Mouse (Mus musculus): ENCODE data around the gene Kif23. TPM values are rescaled to one million over a fixed set of nuclear protein-coding genes. Genes with fewer than 3 reads are reported as not detected.

The Kif23 gene
- polyA plus RNA-seq, 1 experiment from 2014 or later: 140 TPM

DNA sequence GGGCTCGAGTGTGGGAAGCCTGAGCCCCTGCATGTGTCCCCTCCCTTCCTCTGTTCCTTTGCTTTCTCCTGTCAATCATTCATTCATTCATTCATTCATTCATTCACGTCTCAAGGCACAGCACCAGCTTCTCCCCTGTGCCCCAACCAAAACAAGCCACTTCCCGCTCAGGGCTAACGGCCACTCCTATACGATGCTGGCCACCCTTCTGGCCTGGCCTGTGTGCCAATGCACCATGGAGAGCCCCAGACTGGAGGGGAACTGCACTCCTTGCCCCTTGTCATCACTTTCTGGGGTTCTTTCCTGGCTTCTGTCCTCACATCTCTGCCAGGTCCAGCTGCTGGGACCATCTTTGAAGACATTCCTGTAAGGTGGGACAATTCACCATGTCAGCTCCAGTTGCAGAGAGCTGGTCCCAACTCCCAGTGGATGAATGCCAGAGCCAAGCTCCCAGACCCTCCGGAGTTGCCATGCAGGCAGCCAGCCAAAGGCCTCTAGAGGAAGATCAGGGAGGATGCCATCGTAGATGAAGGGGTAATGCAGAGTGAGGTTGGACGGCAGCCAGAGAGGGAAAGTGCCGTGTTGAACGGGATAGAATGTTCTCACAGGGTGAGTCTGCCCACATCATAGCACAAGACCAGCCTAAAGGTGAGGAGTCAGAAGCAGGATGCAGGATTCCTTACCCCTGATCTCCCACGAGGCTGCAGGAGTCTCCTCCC is 58.8 kb downstream of the Kif23 start:
- Histone ChIP-seq H3K9ac (replicated peaks; ENCODE audit: low read depth, low read length) (no peak overlapping the region), H3K4me3 (ENCODE audit: low read depth, low read length) (no peak overlapping the region), H3K36me3 (ENCODE audit: control insufficient read depth, insufficient read depth, low read length) (no peaks in the 10 kb centered on the region), H3K27ac (ENCODE audit: low read length) (no peak overlapping the region), H3K27me3 (ENCODE audit: control insufficient read depth, insufficient read depth, low read length) (no peaks in the 10 kb centered on the region), H3K4me2 (replicated peaks; ENCODE audit: low read depth, low read length) (no peak overlapping the region), H3K9me3 (ENCODE audit: control insufficient read depth, low read depth, low read length) (no peaks in the 10 kb centered on the region), H3K4me1 (ENCODE audit: control insufficient read depth, insufficient read depth, low read length) (no peaks in the 10 kb centered on the region)
- WGBS: 64% methylated on average over 11 of the region's 11 CpGs
- no peak for ATAC-seq (ENCODE audit: insufficient number of reproducible peaks, insufficient read depth, low FRiP score, low read depth)

DNA sequence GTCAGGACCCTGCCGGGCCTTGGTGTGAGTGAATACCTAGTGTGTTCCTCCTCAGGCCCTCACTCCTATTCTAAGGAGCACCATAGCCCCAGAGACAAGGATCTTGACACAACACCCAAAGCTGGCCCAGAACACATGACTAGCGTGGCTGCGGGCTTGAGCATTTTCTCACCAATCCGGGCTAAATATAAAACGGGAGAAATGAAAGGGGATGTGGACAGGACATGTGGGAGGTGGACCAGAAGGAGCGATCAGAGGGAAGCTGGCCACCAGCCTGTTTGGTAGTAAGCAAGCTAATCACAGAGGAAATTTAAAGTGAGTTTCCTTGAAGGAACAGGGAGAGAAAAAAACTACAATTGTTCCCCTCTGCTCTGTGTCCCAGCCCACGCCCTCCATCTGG is 60.6 kb downstream of the Kif23 start:
- WGBS: 80% methylated on average over 7 of the region's 7 CpGs
- Histone ChIP-seq H3K9me3 (ENCODE audit: control insufficient read depth, low read depth, low read length) (no peaks in the 10 kb centered on the region), H3K27ac (ENCODE audit: low read length) (no peak overlapping the region), H3K9ac (replicated peaks; ENCODE audit: low read depth, low read length) (no peak overlapping the region), H3K4me1 (ENCODE audit: control insufficient read depth, insufficient read depth, low read length) (no peaks in the 10 kb centered on the region), H3K36me3 (ENCODE audit: control insufficient read depth, insufficient read depth, low read length) (no peaks in the 10 kb centered on the region), H3K4me3 (ENCODE audit: low read depth, low read length) (no peak overlapping the region), H3K27me3 (ENCODE audit: control insufficient read depth, insufficient read depth, low read length) (no peaks in the 10 kb centered on the region), H3K4me2 (replicated peaks; ENCODE audit: low read depth, low read length) (no peak overlapping the region)
- ATAC-seq (ENCODE audit: insufficient number of reproducible peaks, insufficient read depth, low FRiP score, low read depth): no peak

DNA sequence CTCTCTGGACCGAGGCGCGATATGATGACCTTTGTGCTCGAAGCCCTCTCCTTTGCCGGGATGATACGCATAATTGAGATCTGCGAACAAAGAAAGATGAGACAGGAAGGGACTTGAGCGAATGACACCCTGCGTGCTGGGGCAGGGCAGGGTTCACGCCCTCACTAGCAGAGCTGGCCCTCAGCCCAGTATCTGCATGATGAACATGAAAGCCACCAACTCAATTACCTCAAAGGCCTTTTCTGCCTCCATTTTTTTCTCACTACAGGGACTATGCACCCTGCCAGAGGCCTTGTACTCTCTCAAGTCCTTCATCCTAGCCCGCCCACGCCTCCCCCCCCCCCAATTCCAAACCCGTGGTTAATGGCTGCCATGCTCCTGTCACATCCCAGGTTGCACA is 61.6 kb downstream of the Kif23 start:
- no peaks in the 10 kb centered on the region for H3K9me3 ChIP-seq (ENCODE audit: control insufficient read depth, low read depth, low read length)
- no peak for ATAC-seq (ENCODE audit: insufficient number of reproducible peaks, insufficient read depth, low FRiP score, low read depth)
- H3K4me1 ChIP-seq (ENCODE audit: control insufficient read depth, insufficient read depth, low read length): no peaks in the 10 kb centered on the region
- no peaks in the 10 kb centered on the region for H3K36me3 ChIP-seq (ENCODE audit: control insufficient read depth, insufficient read depth, low read length)
- WGBS: 74% methylated on average over 13 of the region's 13 CpGs
- H3K4me2 ChIP-seq (replicated peaks; ENCODE audit: low read depth, low read length): no peak overlapping the region
- H3K4me3 ChIP-seq (ENCODE audit: low read depth, low read length): no peak overlapping the region
- no peaks in the 10 kb centered on the region for H3K27me3 ChIP-seq (ENCODE audit: control insufficient read depth, insufficient read depth, low read length)
- H3K9ac ChIP-seq (replicated peaks; ENCODE audit: low read depth, low read length): no peak overlapping the region
- H3K27ac ChIP-seq (ENCODE audit: low read length): no peak overlapping the region

DNA sequence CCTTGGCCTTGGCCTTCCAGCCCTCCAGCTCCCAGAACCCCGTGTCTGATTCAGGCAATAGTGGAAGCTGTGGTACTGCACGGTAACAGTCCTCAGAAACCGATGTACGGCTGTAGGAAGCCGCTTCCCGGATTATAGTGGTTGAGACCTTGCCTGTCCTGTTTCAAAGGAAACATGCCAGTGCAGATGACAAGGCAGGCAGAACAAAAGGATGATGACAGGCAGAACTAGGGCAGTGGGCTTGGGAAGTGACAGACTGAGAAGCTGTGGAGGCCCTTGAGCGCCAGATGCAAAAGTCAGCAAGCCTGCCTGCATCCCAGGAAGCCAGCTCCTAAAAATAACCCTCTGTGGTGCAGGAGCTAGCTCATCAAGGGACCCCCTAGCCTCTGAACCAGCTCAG is 62.2 kb downstream of the Kif23 start:
- Histone ChIP-seq H3K4me3 (ENCODE audit: low read depth, low read length) (no peak overlapping the region), H3K9me3 (ENCODE audit: control insufficient read depth, low read depth, low read length) (no peaks in the 10 kb centered on the region), H3K36me3 (ENCODE audit: control insufficient read depth, insufficient read depth, low read length) (no peaks in the 10 kb centered on the region), H3K4me1 (ENCODE audit: control insufficient read depth, insufficient read depth, low read length) (no peaks in the 10 kb centered on the region), H3K9ac (replicated peaks; ENCODE audit: low read depth, low read length) (no peak overlapping the region), H3K4me2 (replicated peaks; ENCODE audit: low read depth, low read length) (no peak overlapping the region), H3K27ac (ENCODE audit: low read length) (no peak overlapping the region), H3K27me3 (ENCODE audit: control insufficient read depth, insufficient read depth, low read length) (no peaks in the 10 kb centered on the region)
- WGBS: 81% methylated on average over 7 of the region's 7 CpGs
- ATAC-seq (ENCODE audit: insufficient number of reproducible peaks, insufficient read depth, low FRiP score, low read depth): no peak

DNA sequence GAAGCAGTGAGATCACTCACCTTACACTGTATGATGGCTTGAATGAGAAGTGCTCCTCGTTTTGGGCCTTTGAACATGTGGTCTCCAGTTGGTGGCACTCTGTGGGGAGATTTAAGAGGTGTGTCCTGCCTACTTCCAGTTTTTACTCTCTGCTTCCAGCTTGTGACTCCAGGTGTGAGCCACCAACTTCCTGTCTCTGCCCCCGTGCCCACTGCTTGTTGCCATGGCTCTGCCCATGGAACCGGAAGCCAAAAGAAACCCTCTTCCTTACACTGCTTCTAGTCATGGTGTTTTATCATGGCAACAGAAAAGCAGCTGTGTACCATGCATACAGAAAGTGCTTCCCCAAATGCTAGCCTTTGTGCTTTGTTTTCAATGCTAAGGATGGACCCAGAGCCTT is 64.4 kb downstream of the Kif23 start:
- Histone ChIP-seq H3K4me3 (ENCODE audit: low read depth, low read length) (no peak overlapping the region), H3K9me3 (ENCODE audit: control insufficient read depth, low read depth, low read length) (no peaks in the 10 kb centered on the region), H3K4me2 (replicated peaks; ENCODE audit: low read depth, low read length) (no peak overlapping the region), H3K4me1 (ENCODE audit: control insufficient read depth, insufficient read depth, low read length) (no peaks in the 10 kb centered on the region), H3K9ac (replicated peaks; ENCODE audit: low read depth, low read length) (no peak overlapping the region), H3K27ac (ENCODE audit: low read length) (no peak overlapping the region), H3K27me3 (ENCODE audit: control insufficient read depth, insufficient read depth, low read length) (no peaks in the 10 kb centered on the region), H3K36me3 (ENCODE audit: control insufficient read depth, insufficient read depth, low read length) (no peaks in the 10 kb centered on the region)
- 74% methylated on average over 3 of the region's 3 CpGs for WGBS
- ATAC-seq (ENCODE audit: insufficient number of reproducible peaks, insufficient read depth, low FRiP score, low read depth): no peak

DNA sequence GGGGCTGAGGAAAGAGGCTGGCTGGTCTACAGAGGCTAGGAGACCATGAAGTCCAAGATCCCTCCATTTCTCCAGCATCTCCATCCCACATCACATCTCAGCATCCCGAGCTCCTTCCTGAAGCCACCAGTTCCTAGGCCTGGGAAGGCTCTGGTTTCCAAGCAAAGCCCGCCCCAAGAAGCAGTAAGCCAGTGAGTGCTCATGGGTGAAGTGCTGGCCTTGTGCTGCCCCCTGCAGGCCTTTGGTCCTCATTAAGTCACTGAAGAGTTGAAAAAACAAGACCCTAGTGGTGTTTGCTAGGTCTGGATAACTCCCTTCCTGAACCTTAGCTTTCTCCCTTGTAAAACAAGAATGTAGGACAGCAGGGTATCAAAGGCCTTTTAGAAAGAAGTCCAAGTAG is 67.7 kb downstream of the Kif23 start:
- H3K36me3 ChIP-seq (ENCODE audit: control insufficient read depth, insufficient read depth, low read length): no peaks in the 10 kb centered on the region
- H3K4me1 ChIP-seq (ENCODE audit: control insufficient read depth, insufficient read depth, low read length): no peaks in the 10 kb centered on the region
- H3K4me2 ChIP-seq (replicated peaks; ENCODE audit: low read depth, low read length): no peak overlapping the region
- ATAC-seq (ENCODE audit: insufficient number of reproducible peaks, insufficient read depth, low FRiP score, low read depth): no peak
- H3K27ac ChIP-seq (ENCODE audit: low read length): no peak overlapping the region
- WGBS: 37% methylated on average over 2 of the region's 2 CpGs
- no peak overlapping the region for H3K9ac ChIP-seq (replicated peaks; ENCODE audit: low read depth, low read length)
- no peaks in the 10 kb centered on the region for H3K27me3 ChIP-seq (ENCODE audit: control insufficient read depth, insufficient read depth, low read length)
- H3K4me3 ChIP-seq (ENCODE audit: low read depth, low read length): no peak overlapping the region
- H3K9me3 ChIP-seq (ENCODE audit: control insufficient read depth, low read depth, low read length): no peaks in the 10 kb centered on the region

DNA sequence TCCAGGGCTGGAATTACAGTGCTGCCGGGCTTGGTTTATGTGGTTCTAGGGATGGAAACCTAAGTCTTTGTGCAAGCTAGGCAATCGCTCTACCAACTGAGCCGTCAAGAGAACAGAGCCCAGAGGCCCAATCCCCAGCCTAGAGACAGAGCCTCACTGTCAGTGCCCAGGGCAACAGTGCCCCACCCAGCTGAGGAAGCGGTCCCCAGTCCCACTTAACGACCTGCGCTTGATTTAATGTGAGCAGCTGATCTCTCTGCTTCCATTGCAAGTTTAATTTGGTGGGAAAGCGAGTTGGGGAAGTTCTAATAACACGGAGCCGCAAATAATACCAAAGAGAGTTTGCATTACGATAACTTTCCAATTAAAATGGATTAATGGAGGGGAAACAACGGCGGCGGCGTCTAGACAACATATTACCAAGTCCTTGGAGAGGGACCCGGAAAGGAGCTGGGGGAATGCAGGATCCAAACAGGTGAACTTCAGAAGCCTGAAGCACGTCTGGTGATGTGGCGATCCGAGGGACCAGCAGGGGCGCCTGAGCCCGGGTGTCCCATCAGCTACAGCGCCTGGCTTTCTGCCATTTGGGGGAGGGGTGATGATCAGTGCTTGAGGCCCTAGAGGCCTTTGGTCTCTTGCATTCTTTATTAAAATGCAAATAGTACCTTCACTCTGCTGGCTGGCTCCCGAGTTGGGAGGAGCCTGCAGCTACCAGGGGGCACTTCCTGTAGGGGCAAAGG is 69.0 kb downstream of the Kif23 start:
- no peaks in the 10 kb centered on the region for H3K4me1 ChIP-seq (ENCODE audit: control insufficient read depth, insufficient read depth, low read length)
- no peak overlapping the region for H3K4me2 ChIP-seq (replicated peaks; ENCODE audit: low read depth, low read length)
- no peak overlapping the region for H3K9ac ChIP-seq (replicated peaks; ENCODE audit: low read depth, low read length)
- H3K36me3 ChIP-seq (ENCODE audit: control insufficient read depth, insufficient read depth, low read length): no peaks in the 10 kb centered on the region
- no peak overlapping the region for H3K4me3 ChIP-seq (ENCODE audit: low read depth, low read length)
- H3K9me3 ChIP-seq (ENCODE audit: control insufficient read depth, low read depth, low read length): no peaks in the 10 kb centered on the region
- H3K27ac ChIP-seq (ENCODE audit: low read length): no peak overlapping the region
- no peaks in the 10 kb centered on the region for H3K27me3 ChIP-seq (ENCODE audit: control insufficient read depth, insufficient read depth, low read length)
- WGBS: 26% methylated on average over 22 of the region's 22 CpGs
- ATAC-seq (ENCODE audit: insufficient number of reproducible peaks, insufficient read depth, low FRiP score, low read depth): no peak

DNA sequence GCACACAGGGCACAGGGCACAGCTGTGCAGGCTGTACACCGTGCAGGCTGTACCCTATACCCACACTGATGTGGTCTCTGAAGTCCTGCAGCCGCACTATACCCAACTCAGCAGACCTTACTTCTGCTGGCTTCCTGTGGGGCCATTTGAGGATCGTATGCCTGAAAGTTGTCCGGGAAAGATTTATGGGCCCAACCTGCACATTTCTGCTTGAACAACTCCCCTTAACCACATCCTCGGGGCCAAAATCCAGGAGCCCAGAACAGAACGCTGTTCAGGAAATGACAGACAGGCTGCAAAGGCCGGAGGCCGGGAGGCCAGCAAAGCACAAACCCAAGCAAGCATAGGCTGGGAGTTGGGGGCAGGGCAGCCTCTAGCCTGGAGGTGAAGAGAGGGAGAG is 73.2 kb downstream of the Kif23 start:
- no peak for ATAC-seq (ENCODE audit: insufficient number of reproducible peaks, insufficient read depth, low FRiP score, low read depth)
- WGBS: 33% methylated on average over 8 of the region's 8 CpGs

More for the DNA sequence above, 73.2 kb downstream of the Kif23 start:
- Histone ChIP-seq H3K4me1 (ENCODE audit: control insufficient read depth, insufficient read depth, low read length) (no peaks in the 10 kb centered on the region), H3K9ac (replicated peaks; ENCODE audit: low read depth, low read length) (no peak overlapping the region), H3K36me3 (ENCODE audit: control insufficient read depth, insufficient read depth, low read length) (no peaks in the 10 kb centered on the region), H3K4me3 (ENCODE audit: low read depth, low read length) (no peak overlapping the region), H3K4me2 (replicated peaks; ENCODE audit: low read depth, low read length) (no peak overlapping the region), H3K9me3 (ENCODE audit: control insufficient read depth, low read depth, low read length) (no peaks in the 10 kb centered on the region), H3K27me3 (ENCODE audit: control insufficient read depth, insufficient read depth, low read length) (no peaks in the 10 kb centered on the region), H3K27ac (ENCODE audit: low read length) (no peak overlapping the region)

Measured in stomach, embryonic 14.5 days (tissue).